ENCODE assay signal across 8 mouse cellular contexts in genomic region chr4:62699191-62699812, GRCm38 (mm10).
DNase-seq lines count a peak whose midpoint lies in the region; ATAC-seq and TF ChIP-seq lines count a peak whose summit lies in the region.

No protein-coding gene starts in this region.

- peak; percentile 42 to 45 for DNase-seq in B cell, adult 2 months
- DNase-seq in brain, embryonic 18.5 days (ENCODE audit: low read depth, low spot score) = peak; percentile 82
- DNase-seq in forebrain, embryonic 11.5 days (ENCODE audit: low spot score) = peak; percentile 91
- peak; percentile 97 for DNase-seq in kidney, postnatal 10 days
- DNase-seq in liver, adult 2 months (ENCODE audit: extremely low read depth, low read depth, low spot score) = peak; percentile 82
- peak; percentile 97 for DNase-seq in midbrain, postnatal 0 days (ENCODE audit: low spot score)

- H3K36me3 ChIP-seq in forebrain, embryonic 11.5 days (ENCODE audit: control insufficient read depth, insufficient read depth, low read length) = no peaks in the 10 kb centered on the region; the same call in 1 of the 2 replicates
- peaks cover 48% of the 10 kb centered on the region for H3K36me3 ChIP-seq in heart, embryonic 14.5 days (ENCODE audit: control insufficient read depth, insufficient read depth, low read length)
- H3K36me3 ChIP-seq in liver, adult 2 months (ENCODE audit: control insufficient read depth, insufficient read depth, low read length) = peaks cover 13% of the 10 kb centered on the region
- H3K36me3 ChIP-seq in midbrain, postnatal 0 days (ENCODE audit: insufficient read depth, low read length) = peaks cover 36% of the 10 kb centered on the region
- peaks cover 34% of the 10 kb centered on the region for H3K36me3 ChIP-seq in stomach, embryonic 14.5 days (ENCODE audit: control insufficient read depth, insufficient read depth, low read length)

- ATAC-seq in forebrain, embryonic 11.5 days (replicated peaks; ENCODE audit: low FRiP score) = peak; percentile 90
- peak; percentile 88 for ATAC-seq in heart, embryonic 14.5 days (ENCODE audit: insufficient number of reproducible peaks, insufficient read depth, low FRiP score, low read depth)
- ATAC-seq in midbrain, postnatal 0 days (ENCODE audit: low FRiP score) = peak; percentile 79
- ATAC-seq in stomach, embryonic 14.5 days (ENCODE audit: insufficient number of reproducible peaks, insufficient read depth, low FRiP score, low read depth) = peak; percentile 89

- peaks cover 3% of the 10 kb centered on the region; the same call in 1 of the 2 replicates for H3K79me2 ChIP-seq in liver, adult 2 months (ENCODE audit: control insufficient read depth, insufficient read depth, low read length)

- H3K4me3 ChIP-seq in forebrain, embryonic 11.5 days (ENCODE audit: low read depth, low read length) = 0 out of 2 replicates have a peak overlapping the region, but pooled peaks have one; percentile 2
- H3K4me3 ChIP-seq in heart, embryonic 14.5 days (ENCODE audit: control insufficient read depth in 1 of 2, insufficient read depth in 1 of 2, low read depth in 1 of 2, low read length in 2 of 2) = peak overlapping the region; percentile 53 to 80
- H3K4me3 ChIP-seq in liver, adult 2 months (ENCODE audit: insufficient read depth, low read depth, low read length) = peak overlapping the region; percentile 63
- peak overlapping the region; percentile 23 for H3K4me3 ChIP-seq in midbrain, postnatal 0 days (ENCODE audit: low read depth, low read length)
- peak overlapping the region; percentile 46 for H3K4me3 ChIP-seq in stomach, embryonic 14.5 days (ENCODE audit: low read depth, low read length)

- H3K4me1 ChIP-seq in forebrain, embryonic 11.5 days (replicated peaks; ENCODE audit: control insufficient read depth, insufficient read depth, low read length) = peaks cover 4% of the 10 kb centered on the region; the same call in 1 of the 2 replicates
- peaks cover 26 to 55% of the 10 kb centered on the region in 2 experiments for H3K4me1 ChIP-seq in heart, embryonic 14.5 days (ENCODE audit: control insufficient read depth in 2 of 2, insufficient read depth in 2 of 2, low read length in 2 of 2)
- H3K4me1 ChIP-seq in liver, adult 2 months (ENCODE audit: control insufficient read depth, insufficient read depth, low read length) = peaks cover 5% of the 10 kb centered on the region; the same call in 1 of the 2 replicates
- H3K4me1 ChIP-seq in midbrain, postnatal 0 days (ENCODE audit: insufficient read depth, low read length) = peaks cover 6% of the 10 kb centered on the region; the same call in 1 of the 2 replicates
- H3K4me1 ChIP-seq in stomach, embryonic 14.5 days (ENCODE audit: control insufficient read depth, insufficient read depth, low read length) = peaks cover 40% of the 10 kb centered on the region

- TF ChIP-seq CTCF in liver, adult 2 months (IDR thresholded peaks at IDR 0.05; ENCODE audit: low read depth, low read length) = peak; percentile 24; the same call in 1 of the 2 replicates
- TF ChIP-seq CTCF in midbrain, postnatal 0 days (IDR thresholded peaks at IDR 0.05) = peak; percentile 54

- no peaks in the 10 kb centered on the region for H3K27me3 ChIP-seq in forebrain, embryonic 11.5 days (ENCODE audit: control insufficient read depth, insufficient read depth, low read length)
- H3K27me3 ChIP-seq in heart, embryonic 14.5 days (ENCODE audit: control insufficient read depth, insufficient read depth, low read length) = peaks cover 8% of the 10 kb centered on the region; the same call in 1 of the 2 replicates
- H3K27me3 ChIP-seq in liver, adult 2 months (ENCODE audit: control insufficient read depth, insufficient read depth, low read length) = no peaks in the 10 kb centered on the region
- H3K27me3 ChIP-seq in midbrain, postnatal 0 days (ENCODE audit: insufficient read depth, low read length) = no peaks in the 10 kb centered on the region
- H3K27me3 ChIP-seq in stomach, embryonic 14.5 days (ENCODE audit: control insufficient read depth, insufficient read depth, low read length) = no peaks in the 10 kb centered on the region

- H3K4me2 ChIP-seq in forebrain, embryonic 11.5 days (ENCODE audit: low read depth, low read length, severe bottlenecking) = peak overlapping the region; percentile 8; the same call in 1 of the 2 replicates
- H3K4me2 ChIP-seq in heart, embryonic 14.5 days (ENCODE audit: low read length) = peak overlapping the region; percentile 79
- H3K4me2 ChIP-seq in midbrain, postnatal 0 days (ENCODE audit: low read depth, low read length, poor library complexity, severe bottlenecking) = peak overlapping the region; percentile 44
- H3K4me2 ChIP-seq in stomach, embryonic 14.5 days (replicated peaks; ENCODE audit: low read depth, low read length) = peak overlapping the region; percentile 69

- no peaks in the 10 kb centered on the region for H3K9me3 ChIP-seq in forebrain, embryonic 11.5 days (ENCODE audit: control insufficient read depth, low read length)
- no peaks in the 10 kb centered on the region for H3K9me3 ChIP-seq in heart, embryonic 14.5 days (ENCODE audit: control insufficient read depth, low read length)
- no peaks in the 10 kb centered on the region for H3K9me3 ChIP-seq in midbrain, postnatal 0 days (ENCODE audit: low read length)
- no peaks in the 10 kb centered on the region for H3K9me3 ChIP-seq in stomach, embryonic 14.5 days (ENCODE audit: control insufficient read depth, low read depth, low read length)

- WGBS in forebrain, embryonic 11.5 days = under 1% methylated on average over 10 of the region's 10 CpGs
- WGBS in heart, embryonic 14.5 days = 0% methylated on average over 10 of the region's 10 CpGs
- WGBS in liver, adult 2 months = 12% methylated on average over 10 of the region's 10 CpGs
- WGBS in midbrain, postnatal 0 days = 5% methylated on average over 10 of the region's 10 CpGs
- WGBS in stomach, embryonic 14.5 days = 3% methylated on average over 10 of the region's 10 CpGs

- peak; percentile 98 for TF ChIP-seq POLR2A in liver, adult 2 months (IDR thresholded peaks at IDR 0.05; ENCODE audit: extremely low read depth, insufficient read depth, low read length)

- no peak overlapping the region for H3K27ac ChIP-seq in forebrain, embryonic 11.5 days (ENCODE audit: low read depth, low read length)
- peak overlapping the region; percentile 63 to 79 for H3K27ac ChIP-seq in heart, embryonic 14.5 days (replicated peaks in 1 of 2; ENCODE audit: control insufficient read depth in 1 of 2, insufficient read depth in 1 of 2, low read depth in 2 of 2, low read length in 2 of 2)
- peak overlapping the region; percentile 80 for H3K27ac ChIP-seq in liver, adult 2 months (replicated peaks; ENCODE audit: insufficient read depth, low read depth, low read length)
- peak overlapping the region; percentile 26; the same call in 1 of the 2 replicates for H3K27ac ChIP-seq in midbrain, postnatal 0 days (ENCODE audit: low read depth, low read length)
- peak overlapping the region; percentile 82; the same call in 1 of the 2 replicates for H3K27ac ChIP-seq in stomach, embryonic 14.5 days (ENCODE audit: low read length)

- no peak overlapping the region for H3K9ac ChIP-seq in forebrain, embryonic 11.5 days (ENCODE audit: low read length)
- peak overlapping the region; percentile 78 for H3K9ac ChIP-seq in heart, embryonic 14.5 days (ENCODE audit: low read length)
- H3K9ac ChIP-seq in liver, adult 2 months (ENCODE audit: low read depth, low read length) = peak overlapping the region; percentile 80
- peak overlapping the region; percentile 33 for H3K9ac ChIP-seq in midbrain, postnatal 0 days (replicated peaks; ENCODE audit: low read length, poor library complexity, severe bottlenecking)
- peak overlapping the region; percentile 55 for H3K9ac ChIP-seq in stomach, embryonic 14.5 days (replicated peaks; ENCODE audit: low read depth, low read length)

Comparison
In these comparisons a context has a peak if more than half of its experiments do, and no peak if none do; other contexts are left out.
1. DNase-seq: peak in every context shown above with its lines; median percentile 97 in kidney, postnatal 10 days; 97 in midbrain, postnatal 0 days; 91 in forebrain, embryonic 11.5 days; 82 in brain, embryonic 18.5 days; 82 in liver, adult 2 months; 44 in B cell, adult 2 months.
2. H3K4me2 ChIP-seq: peak in every context shown above with its lines; median percentile 79 in heart, embryonic 14.5 days; 69 in stomach, embryonic 14.5 days; 44 in midbrain, postnatal 0 days; 8 in forebrain, embryonic 11.5 days.
3. H3K4me3 ChIP-seq: peak in every context shown above with its lines; median percentile 66 in heart, embryonic 14.5 days; 63 in liver, adult 2 months; 46 in stomach, embryonic 14.5 days; 23 in midbrain, postnatal 0 days; 2 in forebrain, embryonic 11.5 days.